Mouse (Mus musculus): Measurements from ENCODE around the gene Actr5.

- TF ChIP-seq POLR2A (IDR thresholded peaks at IDR 0.05; ENCODE audit: insufficient read depth, low read depth, low read length) (no peak), CTCF (IDR thresholded peaks at IDR 0.05; ENCODE audit: insufficient read depth, low read depth, low read length) (no peak)
Observed at GRCm38 (mm10) chr2:158611726-158612670, 12.7 kb upstream of the Actr5 start.

All from olfactory bulb, adult 2 months (tissue).